Mouse (Mus musculus) embryo, embryonic 11.5 days (tissue): ENCODE measurements around the gene Fmo2.

ENCODE experiments used
- DNase-seq: peaks from one replicate; pipeline ENCODE4 v3.0.0-alpha.2; 2012; ENCODE audit warnings: low read depth, low spot score

Fmo2 gene

GRCm38 (mm10) chr1:162853812-162854482 lies 44.6 kb downstream of the Fmo2 start:
- no peak for DNase-seq

GRCm38 (mm10) chr1:162847554-162847953 lies 51.0 kb downstream of the Fmo2 start:
- DNase-seq, result no peak

- no peak for DNase-seq
These were observed 58.3 kb downstream of the Fmo2 start for GRCm38 (mm10) chr1:162840211-162840610.

- no peak for DNase-seq
These were observed 59.5 kb downstream of the Fmo2 start for GRCm38 (mm10) chr1:162838976-162839375.

- DNase-seq, result no peak
These were observed 64.2 kb downstream of the Fmo2 start for GRCm38 (mm10) chr1:162834342-162834741.

- DNase-seq, result no peak
These were observed 66.0 kb downstream of the Fmo2 start for GRCm38 (mm10) chr1:162832574-162832953.

- peak; percentile 63 for DNase-seq
These were observed 66.5 kb downstream of the Fmo2 start for GRCm38 (mm10) chr1:162831838-162832573.
